Comparison of ENCODE assay signal across 1 mouse cellular context in the genomic region with DNA sequence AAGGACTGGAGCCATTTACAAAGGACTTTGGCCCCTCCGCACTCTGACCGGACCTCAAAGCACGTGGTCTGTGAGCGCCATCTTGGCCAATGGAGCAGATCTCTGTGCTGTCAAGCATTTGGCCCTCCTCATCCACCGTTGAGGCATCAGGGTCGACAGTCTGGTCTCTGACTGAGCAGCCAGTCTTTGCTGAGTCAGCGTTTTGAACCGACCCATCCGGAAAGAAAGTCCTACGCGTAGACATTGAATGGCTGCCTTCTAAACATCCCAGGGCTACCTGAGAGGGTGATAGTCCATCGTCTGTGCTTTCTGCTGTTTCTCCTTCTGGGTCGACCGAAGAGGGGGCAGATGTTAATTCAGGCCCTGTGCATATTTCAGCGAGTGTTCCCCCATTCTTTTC.
TF ChIP-seq lines count a peak whose summit lies in the region.

No protein-coding gene starts in this region.

TF ChIP-seq in MEL, 35 proteins besides CTCF, POLR2A, EP300 and RAD21 (continued from another document):
- TF ChIP-seq JUND (IDR thresholded peaks at IDR 0.05; ENCODE audit: low read depth, low read length): no peak
- TF ChIP-seq HCFC1 (IDR thresholded peaks at IDR 0.05; ENCODE audit: low read depth, low read length): no peak
TF ChIP-seq in MEL: peak in this region for 1.
